Mouse (Mus musculus) liver, adult 2 months (tissue): Measurements from ENCODE around the gene Slc45a3.

Experiments used
- CTCF ChIP-seq: fragments of 200-500 bp; IDR thresholded peaks from 2 replicates; pipeline ENCODE4 v1.5.1; 2011; ENCODE audit warnings: low read depth, low read length, control low read depth
- POLR2A ChIP-seq: fragments of 200-500 bp; IDR thresholded peaks from 2 replicates; pipeline ENCODE4 v1.6.1; 2011; ENCODE audit warnings: low read length, control low read depth; ENCODE audit not compliant: insufficient read depth; ENCODE audit errors: extremely low read depth

- TF ChIP-seq POLR2A: no peak
- TF ChIP-seq CTCF: no peak
These were observed 65.6 kb downstream of the Slc45a3 start for GRCm38 (mm10) chr1:132028413-132028812.
